Mouse (Mus musculus): ENCODE measurements around the gene Pcsk4. TPM values are rescaled to one million over a fixed set of nuclear protein-coding genes. Genes with fewer than 3 reads are reported as not detected.

Gene Pcsk4
- polyA plus RNA-seq, 1 experiment from 2014 or later = 4.5 TPM

DNA sequence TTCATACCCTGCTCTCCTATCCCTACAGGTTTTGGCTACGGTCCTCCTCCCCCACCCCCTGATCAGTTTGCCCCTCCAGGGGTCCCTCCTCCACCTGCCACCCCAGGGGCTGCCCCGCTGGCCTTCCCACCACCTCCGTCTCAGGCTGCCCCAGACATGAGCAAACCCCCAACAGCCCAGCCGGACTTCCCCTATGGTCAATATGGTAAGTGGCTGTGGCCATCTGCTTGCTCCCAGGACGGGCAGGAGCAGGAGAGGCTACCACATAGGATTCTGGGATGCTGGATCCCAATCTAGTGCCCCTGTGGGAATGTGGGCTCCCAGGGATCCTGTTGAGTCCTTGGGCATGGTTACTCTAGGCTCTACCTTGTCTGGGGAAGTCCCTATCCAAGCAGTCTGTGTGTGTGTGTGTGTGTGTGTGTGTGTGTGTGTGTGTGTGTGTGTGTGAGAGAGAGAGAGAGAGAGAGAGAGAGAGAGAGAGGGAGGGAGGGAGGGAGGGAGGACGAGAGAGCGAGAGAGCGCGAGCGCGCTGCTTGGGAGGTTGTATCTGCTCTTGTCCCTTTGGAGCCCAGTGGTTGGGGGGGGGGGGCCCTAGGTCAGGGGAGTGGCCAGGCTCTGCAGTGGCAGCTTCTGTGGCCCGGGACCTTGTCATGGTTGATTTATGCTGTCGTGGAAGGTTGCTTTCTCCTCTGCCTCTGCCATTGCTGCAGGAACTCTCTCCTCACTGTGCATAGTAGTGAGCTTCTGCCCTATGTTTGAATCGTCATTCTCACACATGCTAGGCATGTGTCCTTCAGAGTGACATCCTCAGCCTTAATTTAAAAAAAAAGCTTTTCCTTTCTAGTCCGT, 43.9 kb downstream of the Pcsk4 start:
- Histone ChIP-seq H3K4me3 (ENCODE audit: low read depth, low read length) (no peak overlapping the region), H3K9me3 (ENCODE audit: control insufficient read depth, low read depth, low read length) (no peaks in the 10 kb centered on the region), H3K27me3 (ENCODE audit: control insufficient read depth, insufficient read depth, low read length) (no peaks in the 10 kb centered on the region), H3K36me3 (ENCODE audit: control insufficient read depth, insufficient read depth, low read length) (peaks cover 77% of the 10 kb centered on the region), H3K27ac (ENCODE audit: low read length) (no peak overlapping the region), H3K4me2 (replicated peaks; ENCODE audit: low read depth, low read length) (no peak overlapping the region), H3K4me1 (ENCODE audit: control insufficient read depth, insufficient read depth, low read length) (no peaks in the 10 kb centered on the region), H3K9ac (replicated peaks; ENCODE audit: low read depth, low read length) (no peak overlapping the region)
- ATAC-seq (ENCODE audit: insufficient number of reproducible peaks, insufficient read depth, low FRiP score, low read depth) = no peak
- 80% methylated on average over 15 of the region's 15 CpGs for WGBS

DNA sequence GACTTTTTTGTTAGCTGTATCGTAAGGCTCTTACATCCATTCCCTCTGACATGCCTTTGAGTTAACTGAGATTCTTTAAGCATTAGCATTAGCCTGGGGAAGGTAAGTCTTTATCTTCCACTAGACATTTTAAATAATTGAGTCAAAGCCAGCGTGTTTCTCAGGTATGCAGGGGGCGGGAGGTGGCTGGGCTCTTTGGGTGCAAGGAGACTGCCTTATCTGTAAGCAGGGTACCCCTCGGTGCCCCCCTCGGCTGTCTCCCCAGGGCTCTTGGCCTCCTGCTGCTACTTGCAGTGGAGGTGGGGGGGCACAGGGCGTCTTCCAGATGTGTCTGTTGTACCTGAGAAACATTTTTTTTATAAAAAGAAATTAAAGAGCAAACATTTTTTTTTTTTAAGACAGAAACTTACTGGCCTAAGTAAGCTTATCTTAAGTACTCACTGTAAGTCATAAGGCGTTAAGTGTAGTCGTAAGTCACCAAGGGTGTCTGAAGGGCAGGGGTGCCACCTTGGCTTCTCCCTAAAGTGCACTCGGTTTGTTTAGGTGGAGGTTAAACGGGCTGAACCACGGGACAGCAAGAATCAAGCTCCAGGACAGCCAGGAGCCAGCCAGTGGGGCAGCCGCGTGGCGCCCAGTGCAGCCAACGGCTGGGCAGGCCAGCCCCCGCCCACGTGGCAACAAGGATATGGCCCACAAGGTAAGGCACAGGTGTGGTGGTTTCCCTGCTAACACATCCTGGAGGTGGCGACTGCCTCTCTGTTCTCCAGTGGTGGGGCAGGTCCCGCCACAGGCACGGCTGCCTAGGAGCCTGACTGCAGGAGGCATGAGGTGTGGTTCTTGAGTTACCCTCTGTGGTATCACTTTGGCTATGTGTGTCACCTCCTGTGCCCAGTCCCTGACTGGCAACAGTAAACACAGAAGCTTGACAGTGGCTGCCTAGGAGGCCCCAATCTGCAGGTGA, 46.5 kb downstream of the Pcsk4 start:
- peaks cover 88% of the 10 kb centered on the region for H3K36me3 ChIP-seq (ENCODE audit: control insufficient read depth, insufficient read depth, low read length)
- ATAC-seq (ENCODE audit: insufficient number of reproducible peaks, insufficient read depth, low FRiP score, low read depth) = no peak
- no peak overlapping the region for H3K4me3 ChIP-seq (ENCODE audit: low read depth, low read length)
- no peaks in the 10 kb centered on the region for H3K9me3 ChIP-seq (ENCODE audit: control insufficient read depth, low read depth, low read length)
- H3K4me1 ChIP-seq (ENCODE audit: control insufficient read depth, insufficient read depth, low read length) = no peaks in the 10 kb centered on the region
- no peak overlapping the region for H3K9ac ChIP-seq (replicated peaks; ENCODE audit: low read depth, low read length)
- H3K4me2 ChIP-seq (replicated peaks; ENCODE audit: low read depth, low read length) = no peak overlapping the region
- peak overlapping the region; percentile 28; the same call in 1 of the 2 replicates for H3K27ac ChIP-seq (ENCODE audit: low read length)
- WGBS = 81% methylated on average over 20 of the region's 20 CpGs
- H3K27me3 ChIP-seq (ENCODE audit: control insufficient read depth, insufficient read depth, low read length) = no peaks in the 10 kb centered on the region

DNA sequence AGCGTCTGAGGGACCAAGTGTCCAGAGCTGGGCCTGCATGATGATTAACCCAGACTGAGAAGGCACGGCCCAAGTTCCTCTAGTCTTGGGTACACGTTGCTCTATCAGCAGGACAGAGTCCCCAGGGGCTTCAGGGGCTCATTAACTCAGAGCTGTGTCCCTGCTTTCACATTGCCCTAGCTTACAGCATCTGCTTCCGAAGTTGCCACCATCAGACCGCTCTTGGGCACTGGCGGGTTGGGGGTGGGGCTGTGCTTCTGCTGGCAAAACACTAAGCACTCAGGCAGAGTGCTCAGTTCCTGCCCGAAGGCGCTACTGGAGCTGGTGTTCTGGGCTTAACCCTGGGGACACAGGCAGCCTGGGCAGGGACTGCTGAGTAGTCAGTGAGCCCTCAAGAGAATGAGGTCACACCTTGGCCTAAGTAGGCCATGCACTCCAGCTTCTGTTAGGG, 47.4 kb downstream of the Pcsk4 start:
- no peak for ATAC-seq (ENCODE audit: insufficient number of reproducible peaks, insufficient read depth, low FRiP score, low read depth)

DNA sequence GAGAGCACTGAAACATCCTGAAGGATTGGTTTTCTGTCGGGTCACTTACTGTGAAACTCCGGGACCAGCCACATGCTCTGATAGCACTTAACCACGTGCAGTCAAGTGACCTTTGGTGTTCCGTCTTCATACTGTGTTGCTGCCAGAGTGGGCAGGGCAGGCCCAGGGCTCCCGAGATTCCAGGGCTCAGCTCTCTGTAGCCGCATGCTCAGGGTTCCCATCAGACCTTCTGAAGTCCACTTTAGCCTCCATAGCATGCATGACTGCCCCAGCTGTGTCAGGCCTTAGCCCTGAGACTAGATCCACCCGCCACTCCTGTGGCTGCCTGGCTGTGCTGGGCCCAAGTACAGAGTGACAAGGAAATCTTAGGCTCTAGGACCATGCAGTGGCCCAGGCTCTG, 48.0 kb downstream of the Pcsk4 start:
- 80% methylated on average over 7 of the region's 7 CpGs for WGBS
- peaks cover 90% of the 10 kb centered on the region for H3K36me3 ChIP-seq (ENCODE audit: control insufficient read depth, insufficient read depth, low read length)
- H3K4me2 ChIP-seq (replicated peaks; ENCODE audit: low read depth, low read length) = no peak overlapping the region
- no peaks in the 10 kb centered on the region for H3K4me1 ChIP-seq (ENCODE audit: control insufficient read depth, insufficient read depth, low read length)
- H3K27ac ChIP-seq (ENCODE audit: low read length) = no peak overlapping the region
- no peaks in the 10 kb centered on the region for H3K9me3 ChIP-seq (ENCODE audit: control insufficient read depth, low read depth, low read length)
- H3K9ac ChIP-seq (replicated peaks; ENCODE audit: low read depth, low read length) = no peak overlapping the region
- no peak for ATAC-seq (ENCODE audit: insufficient number of reproducible peaks, insufficient read depth, low FRiP score, low read depth)
- no peaks in the 10 kb centered on the region for H3K27me3 ChIP-seq (ENCODE audit: control insufficient read depth, insufficient read depth, low read length)
- H3K4me3 ChIP-seq (ENCODE audit: low read depth, low read length) = no peak overlapping the region

More for the DNA sequence above, 47.4 kb downstream of the Pcsk4 start:
- H3K36me3 ChIP-seq (ENCODE audit: control insufficient read depth, insufficient read depth, low read length) = peaks cover 90% of the 10 kb centered on the region
- no peaks in the 10 kb centered on the region for H3K9me3 ChIP-seq (ENCODE audit: control insufficient read depth, low read depth, low read length)
- no peak overlapping the region for H3K4me2 ChIP-seq (replicated peaks; ENCODE audit: low read depth, low read length)
- no peaks in the 10 kb centered on the region for H3K27me3 ChIP-seq (ENCODE audit: control insufficient read depth, insufficient read depth, low read length)
- H3K4me3 ChIP-seq (ENCODE audit: low read depth, low read length) = no peak overlapping the region
- WGBS = 81% methylated on average over 8 of the region's 8 CpGs
- no peak overlapping the region for H3K9ac ChIP-seq (replicated peaks; ENCODE audit: low read depth, low read length)
- peak overlapping the region; percentile 28; the same call in 1 of the 2 replicates for H3K27ac ChIP-seq (ENCODE audit: low read length)
- H3K4me1 ChIP-seq (ENCODE audit: control insufficient read depth, insufficient read depth, low read length) = no peaks in the 10 kb centered on the region

DNA sequence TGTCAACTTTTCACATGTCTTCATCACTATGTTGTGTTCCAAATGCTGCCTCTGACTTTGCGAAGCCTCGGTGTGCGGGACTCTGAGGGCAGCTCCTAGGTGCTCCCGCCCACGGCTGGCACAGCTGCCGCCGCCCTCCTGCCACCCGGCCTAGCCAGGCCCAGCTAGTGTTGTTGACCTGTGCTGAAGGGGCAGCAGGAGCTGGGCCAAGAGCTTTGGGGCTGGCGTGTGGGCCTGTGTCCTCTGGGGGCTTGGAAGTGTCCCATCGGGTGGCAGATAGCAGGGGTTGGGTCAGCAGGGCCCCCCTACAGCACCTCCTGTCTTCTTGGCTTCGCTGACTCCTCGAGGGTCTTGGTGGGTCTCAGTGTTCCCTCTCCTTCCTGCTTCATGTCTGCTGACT, 50.0 kb downstream of the Pcsk4 start:
- Histone ChIP-seq H3K9ac (replicated peaks; ENCODE audit: low read depth, low read length) (no peak overlapping the region), H3K4me3 (ENCODE audit: low read depth, low read length) (no peak overlapping the region), H3K4me2 (replicated peaks; ENCODE audit: low read depth, low read length) (no peak overlapping the region), H3K27ac (ENCODE audit: low read length) (no peak overlapping the region), H3K4me1 (ENCODE audit: control insufficient read depth, insufficient read depth, low read length) (no peaks in the 10 kb centered on the region), H3K9me3 (ENCODE audit: control insufficient read depth, low read depth, low read length) (no peaks in the 10 kb centered on the region), H3K27me3 (ENCODE audit: control insufficient read depth, insufficient read depth, low read length) (no peaks in the 10 kb centered on the region), H3K36me3 (ENCODE audit: control insufficient read depth, insufficient read depth, low read length) (peaks cover 84% of the 10 kb centered on the region)
- ATAC-seq (ENCODE audit: insufficient number of reproducible peaks, insufficient read depth, low FRiP score, low read depth) = no peak
- WGBS = 89% methylated on average over 12 of the region's 12 CpGs

DNA sequence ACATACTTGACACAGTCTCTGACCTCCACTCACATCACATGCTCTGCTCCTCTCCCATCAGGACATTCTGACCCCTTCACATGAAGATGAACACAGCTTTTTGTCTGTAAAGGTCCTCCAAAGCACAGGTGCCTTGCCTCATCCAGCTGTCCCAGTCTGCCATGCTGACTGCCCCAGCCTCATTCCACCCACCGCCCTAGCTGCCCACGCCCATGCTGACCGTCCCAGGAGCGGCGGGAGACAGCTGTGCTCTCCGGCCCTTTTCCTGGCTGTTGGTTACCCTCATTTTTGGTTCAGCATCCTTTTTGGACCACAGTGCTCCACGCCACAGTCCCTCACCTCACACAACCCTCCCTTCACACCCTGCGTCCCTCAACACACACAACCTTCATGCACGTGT, 50.9 kb downstream of the Pcsk4 start:
- ATAC-seq (ENCODE audit: insufficient number of reproducible peaks, insufficient read depth, low FRiP score, low read depth) = no peak
- no peaks in the 10 kb centered on the region for H3K27me3 ChIP-seq (ENCODE audit: control insufficient read depth, insufficient read depth, low read length)
- H3K4me3 ChIP-seq (ENCODE audit: low read depth, low read length) = no peak overlapping the region
- no peaks in the 10 kb centered on the region for H3K4me1 ChIP-seq (ENCODE audit: control insufficient read depth, insufficient read depth, low read length)
- H3K9me3 ChIP-seq (ENCODE audit: control insufficient read depth, low read depth, low read length) = no peaks in the 10 kb centered on the region
- WGBS = 89% methylated on average over 9 of the region's 9 CpGs
- H3K4me2 ChIP-seq (replicated peaks; ENCODE audit: low read depth, low read length) = no peak overlapping the region
- H3K9ac ChIP-seq (replicated peaks; ENCODE audit: low read depth, low read length) = no peak overlapping the region
- peaks cover 81% of the 10 kb centered on the region for H3K36me3 ChIP-seq (ENCODE audit: control insufficient read depth, insufficient read depth, low read length)
- no peak overlapping the region for H3K27ac ChIP-seq (ENCODE audit: low read length)

DNA sequence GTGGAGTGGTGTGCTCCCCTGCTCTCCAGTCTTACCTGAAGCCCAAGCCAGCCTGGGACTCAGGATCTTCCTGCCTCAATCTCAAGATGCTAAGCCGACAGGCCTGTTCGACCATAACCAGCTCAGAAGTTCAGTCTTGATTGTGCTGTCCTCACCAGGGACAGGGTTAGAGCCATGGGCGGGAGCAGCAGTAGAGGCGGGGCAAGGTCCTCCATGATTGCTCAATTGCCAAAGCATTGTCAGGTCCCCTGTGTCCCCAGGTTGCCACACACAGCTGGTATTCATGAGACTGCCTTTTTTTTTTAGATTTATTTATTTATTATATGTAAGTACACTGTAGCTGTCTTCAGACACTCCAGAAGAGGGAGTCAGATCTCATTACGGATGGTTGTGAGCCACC, 53.1 kb downstream of the Pcsk4 start:
- ATAC-seq (ENCODE audit: insufficient number of reproducible peaks, insufficient read depth, low FRiP score, low read depth) = no peak
- no peak overlapping the region for H3K27ac ChIP-seq (ENCODE audit: low read length)
- H3K4me1 ChIP-seq (ENCODE audit: control insufficient read depth, insufficient read depth, low read length) = 0 out of 2 replicates have a peak, but pooled peaks cover 2% of the 10 kb centered on the region
- 85% methylated on average over 5 of the region's 5 CpGs for WGBS
- no peaks in the 10 kb centered on the region for H3K9me3 ChIP-seq (ENCODE audit: control insufficient read depth, low read depth, low read length)
- H3K9ac ChIP-seq (replicated peaks; ENCODE audit: low read depth, low read length) = no peak overlapping the region
- no peaks in the 10 kb centered on the region for H3K27me3 ChIP-seq (ENCODE audit: control insufficient read depth, insufficient read depth, low read length)
- H3K4me3 ChIP-seq (ENCODE audit: low read depth, low read length) = no peak overlapping the region
- peaks cover 70% of the 10 kb centered on the region for H3K36me3 ChIP-seq (ENCODE audit: control insufficient read depth, insufficient read depth, low read length)
- no peak overlapping the region for H3K4me2 ChIP-seq (replicated peaks; ENCODE audit: low read depth, low read length)

DNA sequence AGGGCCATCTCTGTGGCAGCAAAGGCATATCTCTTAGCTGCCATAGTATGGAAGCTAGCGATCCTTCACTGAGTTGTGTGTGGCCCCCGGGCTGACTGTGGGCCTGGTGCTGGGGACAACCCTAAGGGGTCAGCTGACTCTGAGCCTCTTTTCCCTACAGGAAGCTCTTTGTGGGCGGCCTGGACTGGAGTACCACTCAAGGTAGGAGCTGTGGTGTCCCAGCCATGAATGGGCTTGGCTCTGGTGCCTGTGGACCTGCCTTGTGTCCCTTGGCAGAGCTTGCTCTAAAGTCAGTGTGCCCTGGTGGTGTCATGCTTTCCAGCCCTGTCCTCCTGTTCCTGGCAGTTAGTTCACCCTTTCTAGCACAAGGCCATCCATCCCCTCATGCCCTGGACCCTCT, 55.5 kb downstream of the Pcsk4 start:
- ATAC-seq (ENCODE audit: insufficient number of reproducible peaks, insufficient read depth, low FRiP score, low read depth) = no peak
- no peak overlapping the region for H3K9ac ChIP-seq (replicated peaks; ENCODE audit: low read depth, low read length)
- no peak overlapping the region for H3K4me2 ChIP-seq (replicated peaks; ENCODE audit: low read depth, low read length)
- H3K4me3 ChIP-seq (ENCODE audit: low read depth, low read length) = no peak overlapping the region
- peaks cover 54% of the 10 kb centered on the region for H3K36me3 ChIP-seq (ENCODE audit: control insufficient read depth, insufficient read depth, low read length)
- H3K27ac ChIP-seq (ENCODE audit: low read length) = no peak overlapping the region
- H3K27me3 ChIP-seq (ENCODE audit: control insufficient read depth, insufficient read depth, low read length) = no peaks in the 10 kb centered on the region
- WGBS = 84% methylated on average over 3 of the region's 3 CpGs
- H3K4me1 ChIP-seq (ENCODE audit: control insufficient read depth, insufficient read depth, low read length) = 0 out of 2 replicates have a peak, but pooled peaks cover 2% of the 10 kb centered on the region
- H3K9me3 ChIP-seq (ENCODE audit: control insufficient read depth, low read depth, low read length) = no peaks in the 10 kb centered on the region
